Mouse (Mus musculus) cortical plate, adult 2 months (tissue): ENCODE measurements at regions not wholly inside any gene's neighbourhood (a gene's known extent, or its start where the extent isn't known, plus 50 kb on each side); places are given as distances from the start of the nearest gene placed in this dataset.

Source experiments
- CTCF ChIP-seq: fragments of 200-500 bp; IDR thresholded peaks from 2 replicates; pipeline ENCODE4 v1.5.1; 2011; ENCODE audit warnings: mild to moderate bottlenecking, control low read depth, low read length; ENCODE audit not compliant: insufficient read depth; ENCODE audit errors: extremely low read depth
- POLR2A ChIP-seq: fragments of 200-500 bp; IDR thresholded peaks from 2 replicates; pipeline ENCODE4 v1.6.1; 2011; ENCODE audit warnings: mild to moderate bottlenecking, low read length, control low read depth; ENCODE audit not compliant: insufficient read depth; ENCODE audit errors: extremely low read depth

DNA sequence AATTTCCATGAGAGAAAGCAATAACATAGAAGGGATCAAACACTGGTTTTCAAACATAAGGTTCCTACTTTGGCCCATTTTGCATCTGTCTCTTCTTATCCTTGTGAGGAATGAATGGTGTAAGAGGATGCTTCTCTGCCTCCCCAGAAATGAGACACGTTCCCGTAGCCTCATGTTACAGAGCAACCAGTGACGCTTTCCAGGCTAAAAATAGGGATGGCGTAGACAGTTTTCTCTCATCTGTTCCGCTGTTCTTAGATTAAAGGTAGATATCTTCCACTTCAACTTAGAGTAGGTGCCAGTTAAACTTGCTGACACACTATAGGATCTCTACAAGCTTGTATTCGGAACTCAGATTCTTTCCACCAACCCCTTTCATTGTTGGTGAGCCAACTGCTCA is 69.1 kb upstream of the Pde7b start:
- no peak for TF ChIP-seq POLR2A
- TF ChIP-seq CTCF = no peak
